Mouse (Mus musculus): ENCODE results near the gene Klkb1. TPM values are rescaled to one million over a fixed set of nuclear protein-coding genes. Genes with fewer than 3 reads are reported as not detected.

The Klkb1 gene
- polyA plus RNA-seq, 1 experiment, result 0.26 TPM

DNA sequence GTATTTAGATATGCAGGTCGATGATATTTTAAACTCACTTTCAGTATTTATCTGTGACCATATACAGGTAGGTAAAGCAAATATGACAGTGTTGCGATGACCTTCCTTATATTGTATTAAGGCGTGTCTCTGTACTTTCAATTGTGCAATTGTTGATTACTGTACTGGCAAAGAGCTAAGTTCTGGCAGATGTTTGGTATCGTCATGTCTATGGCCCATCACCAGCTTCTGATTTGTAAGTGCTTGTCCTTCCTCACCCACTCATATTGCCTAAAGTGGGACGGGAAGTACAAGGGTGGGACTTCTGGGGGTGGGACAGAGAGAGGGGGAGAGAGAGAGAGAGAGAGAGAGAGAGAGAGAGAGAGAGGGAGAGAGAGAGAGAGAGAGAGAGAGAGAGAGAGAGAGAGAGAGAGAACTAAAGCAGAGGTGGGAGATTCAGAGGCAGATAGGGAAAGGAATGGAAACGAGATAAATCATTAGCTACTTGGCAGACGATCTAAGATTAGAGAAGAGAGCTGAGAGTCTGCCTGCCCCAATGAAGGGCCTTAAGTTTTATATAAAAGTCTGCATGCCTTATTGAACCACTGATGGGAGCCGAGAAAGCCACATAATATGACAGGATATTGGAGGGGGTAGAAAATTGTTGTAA, 40.3 kb downstream of the Klkb1 start:
- TF ChIP-seq CTCF (IDR thresholded peaks at IDR 0.05; ENCODE audit: borderline replicate concordance, insufficient read depth, low read length), result no peak
- no peak for TF ChIP-seq POLR2A (IDR thresholded peaks at IDR 0.05; ENCODE audit: low read depth, low read length)
- Histone ChIP-seq H3K27ac (ENCODE audit: insufficient read depth, low read length) (no peak overlapping the region), H3K4me3 (ENCODE audit: insufficient read depth, low read length) (no peak overlapping the region), H3K4me1 (ENCODE audit: control insufficient read depth, insufficient read depth, low read length) (peaks cover 2% of the 10 kb centered on the region; the same call in 1 of the 2 replicates)

DNA sequence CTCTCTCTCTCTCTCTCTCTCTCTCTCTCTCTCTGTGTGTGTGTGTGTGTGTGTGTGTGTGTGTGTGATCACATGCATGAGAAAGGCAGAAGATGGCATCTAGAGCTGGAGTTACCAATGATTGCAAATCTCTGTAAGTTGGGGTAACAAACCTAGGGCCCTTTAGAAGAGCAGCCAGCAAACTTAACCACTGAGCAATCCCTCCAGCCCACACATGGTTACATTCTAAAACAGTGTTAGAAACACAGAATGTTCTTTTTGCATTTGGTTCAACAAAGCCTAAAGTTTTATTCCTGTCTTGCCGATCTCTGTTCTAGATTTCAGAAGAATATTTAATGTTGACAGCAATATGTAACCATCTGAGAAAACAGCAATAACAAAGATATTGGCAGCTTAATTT, 41.1 kb downstream of the Klkb1 start:
- Histone ChIP-seq H3K4me3 (ENCODE audit: insufficient read depth, low read length) (no peak overlapping the region), H3K27ac (ENCODE audit: insufficient read depth, low read length) (no peak overlapping the region), H3K4me1 (ENCODE audit: control insufficient read depth, insufficient read depth, low read length) (peaks cover 1% of the 10 kb centered on the region; the same call in 1 of the 2 replicates)
- no peak for TF ChIP-seq CTCF (IDR thresholded peaks at IDR 0.05; ENCODE audit: borderline replicate concordance, insufficient read depth, low read length)
- no peak for TF ChIP-seq POLR2A (IDR thresholded peaks at IDR 0.05; ENCODE audit: low read depth, low read length)

DNA sequence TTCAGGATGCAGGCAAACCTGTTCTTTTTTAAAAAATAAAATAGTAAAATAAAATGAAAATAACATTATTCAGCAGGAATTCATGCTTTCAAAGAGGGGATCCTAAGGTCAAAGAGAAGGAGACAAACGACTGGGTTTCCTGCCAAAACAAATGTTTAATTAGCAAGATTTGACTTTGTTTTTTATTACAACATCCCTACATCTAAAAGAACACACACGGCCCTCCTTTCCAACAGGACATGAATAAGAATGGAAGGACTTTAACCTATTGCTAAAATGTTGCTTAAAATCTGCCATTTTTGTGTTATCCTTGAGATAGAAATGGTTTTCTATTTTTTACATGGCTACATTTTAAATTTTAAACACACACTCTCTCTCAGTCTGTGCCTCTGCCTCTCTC, 41.5 kb downstream of the Klkb1 start:
- Histone ChIP-seq H3K4me1 (ENCODE audit: control insufficient read depth, insufficient read depth, low read length) (no peaks in the 10 kb centered on the region), H3K4me3 (ENCODE audit: insufficient read depth, low read length) (no peak overlapping the region), H3K27ac (ENCODE audit: insufficient read depth, low read length) (no peak overlapping the region)
- TF ChIP-seq CTCF (IDR thresholded peaks at IDR 0.05; ENCODE audit: borderline replicate concordance, insufficient read depth, low read length), result no peak
- TF ChIP-seq POLR2A (IDR thresholded peaks at IDR 0.05; ENCODE audit: low read depth, low read length), result no peak

DNA sequence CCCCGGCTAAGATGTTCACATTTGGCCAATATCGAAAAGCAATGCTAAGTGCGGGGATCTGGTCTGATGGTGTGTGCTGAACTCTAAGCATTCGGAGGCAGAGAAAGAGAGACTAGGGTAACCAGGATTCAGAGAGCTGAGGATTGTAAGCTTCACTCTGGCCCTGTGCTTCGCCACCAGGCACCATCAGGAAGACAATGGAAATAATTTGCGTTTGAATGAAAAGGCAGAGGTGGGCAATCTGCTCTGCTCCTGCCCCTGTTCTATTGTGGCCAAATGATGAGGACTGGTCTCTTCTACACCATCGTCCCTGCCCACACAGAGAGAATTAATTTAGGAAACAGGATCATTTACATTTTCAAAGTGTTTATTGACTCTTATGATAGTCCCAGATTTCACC, 48.4 kb downstream of the Klkb1 start:
- Histone ChIP-seq H3K27ac (ENCODE audit: insufficient read depth, low read length) (no peak overlapping the region), H3K4me1 (ENCODE audit: control insufficient read depth, insufficient read depth, low read length) (no peaks in the 10 kb centered on the region), H3K4me3 (ENCODE audit: insufficient read depth, low read length) (no peak overlapping the region)
- TF ChIP-seq POLR2A (IDR thresholded peaks at IDR 0.05; ENCODE audit: low read depth, low read length), result no peak
- TF ChIP-seq CTCF (IDR thresholded peaks at IDR 0.05; ENCODE audit: borderline replicate concordance, insufficient read depth, low read length), result no peak

DNA sequence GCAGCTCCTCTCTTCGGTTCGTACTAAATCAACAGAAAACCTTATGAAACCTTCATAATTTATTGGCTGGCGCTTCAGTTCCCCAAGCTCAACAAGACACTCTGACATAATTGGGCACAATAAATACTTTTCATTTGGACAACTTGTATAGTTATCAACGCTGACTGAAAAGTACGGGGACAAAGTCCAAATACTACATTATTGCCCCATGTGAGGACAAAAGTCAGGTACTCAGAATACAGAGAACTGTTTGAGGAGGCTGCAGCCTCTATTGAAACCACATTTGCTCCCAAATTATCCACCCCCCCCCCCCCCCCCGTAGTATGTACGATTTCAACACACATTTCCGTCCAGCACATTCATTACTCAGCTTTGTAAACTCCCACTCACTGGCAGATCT, 55.3 kb downstream of the Klkb1 start:
- no peak overlapping the region for H3K4me3 ChIP-seq (ENCODE audit: insufficient read depth, low read length)
- no peaks in the 10 kb centered on the region for H3K4me1 ChIP-seq (ENCODE audit: control insufficient read depth, insufficient read depth, low read length)
- TF ChIP-seq CTCF (IDR thresholded peaks at IDR 0.05; ENCODE audit: borderline replicate concordance, insufficient read depth, low read length), result no peak
- no peak for TF ChIP-seq POLR2A (IDR thresholded peaks at IDR 0.05; ENCODE audit: low read depth, low read length)
- no peak overlapping the region for H3K27ac ChIP-seq (ENCODE audit: insufficient read depth, low read length)

DNA sequence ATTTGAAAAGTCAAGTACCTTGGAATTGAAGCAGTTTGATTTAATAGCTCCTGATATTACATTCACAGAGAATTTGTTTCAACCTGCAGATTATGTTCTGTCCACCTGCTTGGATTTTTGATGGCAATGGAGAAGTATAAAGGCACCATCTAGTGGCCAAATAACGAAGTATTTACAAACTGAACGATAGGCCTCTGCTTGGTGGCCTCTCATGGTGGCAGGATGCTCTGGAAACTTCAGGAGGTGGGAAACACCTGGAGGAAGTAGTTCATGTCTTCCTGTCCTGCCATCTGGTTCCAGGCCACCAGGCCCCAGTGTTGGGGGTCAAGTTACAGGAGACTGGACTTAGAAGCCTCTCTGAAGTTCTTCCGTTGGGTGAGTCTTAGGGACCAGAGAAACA, 56.4 kb downstream of the Klkb1 start:
- Histone ChIP-seq H3K27ac (ENCODE audit: insufficient read depth, low read length) (no peak overlapping the region), H3K4me3 (ENCODE audit: insufficient read depth, low read length) (no peak overlapping the region), H3K4me1 (ENCODE audit: control insufficient read depth, insufficient read depth, low read length) (no peaks in the 10 kb centered on the region)
- no peak for TF ChIP-seq CTCF (IDR thresholded peaks at IDR 0.05; ENCODE audit: borderline replicate concordance, insufficient read depth, low read length)
- no peak for TF ChIP-seq POLR2A (IDR thresholded peaks at IDR 0.05; ENCODE audit: low read depth, low read length)

DNA sequence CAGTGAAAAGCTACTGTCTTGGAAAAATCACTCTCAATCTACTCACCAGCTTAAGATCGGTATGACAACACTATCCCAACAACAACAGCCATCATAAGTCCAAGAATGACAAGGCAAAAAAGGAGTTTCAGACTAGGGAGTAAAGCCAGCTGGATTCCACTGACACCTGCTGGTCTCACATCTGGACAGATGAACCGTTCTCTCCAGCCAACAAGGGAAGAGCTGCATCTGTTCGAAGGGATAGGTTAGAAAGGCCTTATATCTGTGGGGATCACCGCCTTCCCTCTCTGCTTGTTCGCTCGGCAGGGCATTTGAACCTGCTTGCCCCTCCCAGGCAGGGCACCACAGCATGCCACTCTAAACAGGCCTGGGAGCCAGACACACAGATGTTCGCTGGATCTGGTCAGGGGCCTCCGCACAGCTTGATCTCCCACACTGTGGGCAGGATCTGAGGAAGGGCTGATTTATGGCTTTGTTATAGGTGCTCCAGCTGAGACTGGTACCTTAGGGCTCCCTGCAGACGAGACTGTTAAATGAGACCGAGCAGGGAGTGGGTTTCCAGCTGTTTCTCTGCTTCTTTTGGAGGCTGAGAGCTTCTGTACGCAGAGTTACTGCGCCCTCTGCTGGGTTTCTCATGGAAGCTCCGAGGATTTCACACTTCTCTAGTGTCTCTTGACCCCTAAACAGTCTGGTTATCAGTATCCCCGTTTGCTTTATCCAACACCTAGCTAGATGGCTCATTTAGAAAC, 58.3 kb downstream of the Klkb1 start:
- Histone ChIP-seq H3K4me3 (ENCODE audit: insufficient read depth, low read length) (no peak overlapping the region), H3K4me1 (ENCODE audit: control insufficient read depth, insufficient read depth, low read length) (no peaks in the 10 kb centered on the region), H3K27ac (ENCODE audit: insufficient read depth, low read length) (no peak overlapping the region)
- TF ChIP-seq POLR2A (IDR thresholded peaks at IDR 0.05; ENCODE audit: low read depth, low read length) (no peak), CTCF (IDR thresholded peaks at IDR 0.05; ENCODE audit: borderline replicate concordance, insufficient read depth, low read length) (no peak)

DNA sequence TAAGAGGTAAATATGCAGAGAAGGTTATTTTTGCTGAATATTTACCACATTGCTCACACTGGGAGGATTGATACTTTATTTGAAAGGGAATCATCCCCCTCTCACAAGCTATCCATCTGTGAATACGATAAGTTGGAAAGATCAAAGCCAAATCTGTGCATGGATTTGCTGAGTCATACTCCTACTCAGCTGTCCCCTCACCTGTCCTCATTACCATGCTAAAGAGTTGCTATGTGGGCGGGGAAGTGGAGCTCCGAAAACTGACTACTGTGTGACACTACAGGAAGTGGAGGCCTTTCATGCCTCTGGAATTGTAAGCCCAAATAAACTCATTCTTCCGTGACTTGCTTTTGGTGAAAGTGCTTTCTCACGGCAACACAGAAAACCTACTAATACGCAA, 59.4 kb downstream of the Klkb1 start:
- H3K4me3 ChIP-seq (ENCODE audit: insufficient read depth, low read length), result no peak overlapping the region
- TF ChIP-seq POLR2A (IDR thresholded peaks at IDR 0.05; ENCODE audit: low read depth, low read length), result no peak
- no peak for TF ChIP-seq CTCF (IDR thresholded peaks at IDR 0.05; ENCODE audit: borderline replicate concordance, insufficient read depth, low read length)
- H3K27ac ChIP-seq (ENCODE audit: insufficient read depth, low read length), result no peak overlapping the region

DNA sequence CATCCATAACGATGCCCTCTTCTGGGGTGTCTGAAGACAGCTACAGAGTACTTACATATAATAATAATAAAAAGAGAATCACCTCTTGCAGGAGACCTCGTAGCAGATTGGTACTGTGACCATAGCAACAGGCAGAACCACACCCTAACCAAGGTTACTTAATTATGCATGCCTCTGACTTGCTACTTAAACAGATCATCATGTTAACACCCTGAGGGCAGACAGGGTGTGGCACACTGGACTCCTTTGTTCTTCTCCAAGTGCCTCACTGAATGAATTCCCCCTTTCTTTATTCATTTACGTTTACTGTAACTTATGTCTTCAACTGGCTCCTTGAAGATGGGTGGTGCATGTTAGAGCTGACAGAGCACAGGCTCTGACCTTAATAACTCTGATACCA, 61.4 kb downstream of the Klkb1 start:
- Histone ChIP-seq H3K4me3 (ENCODE audit: insufficient read depth, low read length) (no peak overlapping the region), H3K4me1 (ENCODE audit: control insufficient read depth, insufficient read depth, low read length) (no peaks in the 10 kb centered on the region), H3K27ac (ENCODE audit: insufficient read depth, low read length) (no peak overlapping the region)
- no peak for TF ChIP-seq POLR2A (IDR thresholded peaks at IDR 0.05; ENCODE audit: low read depth, low read length)

More for the DNA sequence above, 59.4 kb downstream of the Klkb1 start:
- no peaks in the 10 kb centered on the region for H3K4me1 ChIP-seq (ENCODE audit: control insufficient read depth, insufficient read depth, low read length)

Other genes with a start within 250 kb of the Klkb1 start
- 0.76 TPM in 1 of 2 replicates, not detected in the other for gene Mtnr1a, start 225.7 kb downstream of the Klkb1 start, polyA plus RNA-seq (2011; ENCODE audit: insufficient read length, low read depth, missing spikeins)
- gene F11, start 32.8 kb downstream of the Klkb1 start, polyA plus RNA-seq (2011; ENCODE audit: insufficient read length, low read depth, missing spikeins), result not detected in 2 replicates
- not detected in 2 replicates for gene Gm45753, start 13.6 kb upstream of the Klkb1 start, polyA plus RNA-seq (2011; ENCODE audit: insufficient read length, low read depth, missing spikeins)
- gene Cyp4v3, start 38.4 kb upstream of the Klkb1 start, polyA plus RNA-seq (2011; ENCODE audit: insufficient read length, low read depth, missing spikeins), result 7.1 and 7.4 TPM in 2 replicates
- 27.7 and 30.2 TPM in 2 replicates for gene Fam149a, start 87.4 kb upstream of the Klkb1 start, polyA plus RNA-seq (2011; ENCODE audit: insufficient read length, low read depth, missing spikeins)
- 5.4 and 6.7 TPM in 2 replicates for gene Tlr3, start 116.2 kb upstream of the Klkb1 start, polyA plus RNA-seq (2011; ENCODE audit: insufficient read length, low read depth, missing spikeins)
- 18.0 and 28.5 TPM in 2 replicates for gene Sorbs2, start 212.9 kb upstream of the Klkb1 start, polyA plus RNA-seq (2011; ENCODE audit: insufficient read length, low read depth, missing spikeins)